Mouse (Mus musculus): ENCODE data around the gene Gm21117.
"Not testable (repeated sequence)": the region's sequence is repeated elsewhere in the genome, so short reads cannot be mapped to it uniquely, and the experiment has no call there.

Gm21117 gene

DNA sequence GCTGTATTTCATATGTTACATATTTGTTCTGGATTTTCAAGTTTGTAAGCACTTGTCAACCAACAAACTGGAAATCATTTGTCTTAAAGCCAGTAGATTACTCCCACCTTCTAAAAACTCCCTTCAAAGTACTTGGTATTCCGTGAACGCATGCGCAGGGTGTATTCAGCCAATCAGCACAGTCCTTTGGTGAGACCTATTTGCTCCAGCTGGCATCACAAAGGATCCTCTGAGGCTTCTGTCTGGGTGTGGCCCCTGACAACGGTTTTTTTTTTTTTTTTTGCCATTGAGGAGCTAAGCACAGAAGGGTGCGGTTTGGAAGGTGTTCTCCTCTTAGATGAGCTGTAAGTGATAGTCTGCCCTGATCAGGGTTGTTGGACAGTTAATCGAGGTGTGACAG is at the start of gene Gm21117:
Gene Gm21117, plus strand, starts transcription at position 301 of the 400 bp plus-strand sequence.
- not testable (repeated sequence) for DNase-seq (ENCODE audit: low spot score)
